Comparison of ENCODE assay signal across 16 mouse cellular contexts in genomic region chr9:40331411-40332286, GRCm38 (mm10).
DNase-seq lines count a peak whose midpoint lies in the region; ATAC-seq and TF ChIP-seq lines count a peak whose summit lies in the region.
"Had no signal": no experiment of that assay in that cellular context is flagged by ENCODE, and none has a peak within 500 bp of the region (broad histone marks: within the 10 kb centered on the region; RNA-seq: fewer than 3 reads in every experiment).

No protein-coding gene starts in this region.

- DNase-seq in forebrain, embryonic 14.5 days (ENCODE audit: low spot score) = no peak
- no peak for DNase-seq in forebrain, postnatal 0 days
- no peak for DNase-seq in kidney, postnatal 10 days
- DNase-seq in brain, adult 2 months (ENCODE audit: low read depth, low spot score) = peak; percentile 70
- peak; percentile 58 to 59 for DNase-seq in cerebellum, postnatal 14 days
- no peak for DNase-seq in frontal cortex, adult 2 months (ENCODE audit: extremely low spot score in 1 of 2, low spot score in 1 of 2)
- DNase-seq: B cell, adult 2 months; liver, embryonic 13.5 days; thymus, postnatal 25 days had no signal

- no peak for TF ChIP-seq CTCF in forebrain, postnatal 0 days (IDR thresholded peaks at IDR 0.05; ENCODE audit: low read depth)

- H3K27ac ChIP-seq in forebrain, embryonic 14.5 days (ENCODE audit: low read depth, low read length) = peak overlapping the region; percentile 6; the same call in 1 of the 2 replicates
- H3K27ac ChIP-seq in forebrain, postnatal 0 days (ENCODE audit: low read depth, low read length) = no peak overlapping the region
- no peak overlapping the region for H3K27ac ChIP-seq in kidney, embryonic 16.5 days (ENCODE audit: low read length)
- H3K27ac ChIP-seq: heart, embryonic 15.5 days; hindbrain, embryonic 10.5 days; kidney, embryonic 15.5 days; liver, embryonic 13.5 days; midbrain, embryonic 15.5 days had no signal

- no peak overlapping the region for H3K9ac ChIP-seq in forebrain, embryonic 14.5 days (ENCODE audit: low read length)
- no peak overlapping the region for H3K9ac ChIP-seq in forebrain, postnatal 0 days
- H3K9ac ChIP-seq in kidney, embryonic 16.5 days (replicated peaks; ENCODE audit: low read length) = no peak overlapping the region
- H3K9ac ChIP-seq: heart, embryonic 15.5 days; kidney, embryonic 15.5 days; liver, embryonic 13.5 days; midbrain, embryonic 15.5 days had no signal

- H3K4me2 ChIP-seq in forebrain, embryonic 14.5 days (ENCODE audit: low read length) = no peak overlapping the region
- no peak overlapping the region for H3K4me2 ChIP-seq in forebrain, postnatal 0 days (ENCODE audit: low read depth)
- H3K4me2 ChIP-seq in kidney, embryonic 16.5 days (replicated peaks; ENCODE audit: low read depth, low read length) = no peak overlapping the region
- H3K4me2 ChIP-seq: heart, embryonic 15.5 days; kidney, embryonic 15.5 days; liver, embryonic 13.5 days; midbrain, embryonic 15.5 days had no signal

- peaks cover 3% of the 10 kb centered on the region for H3K4me1 ChIP-seq in forebrain, embryonic 14.5 days (ENCODE audit: control insufficient read depth, insufficient read depth, low read length)
- H3K4me1 ChIP-seq in forebrain, postnatal 0 days (ENCODE audit: insufficient read depth) = peaks cover 9% of the 10 kb centered on the region; the same call in 1 of the 2 replicates
- H3K4me1 ChIP-seq in kidney, embryonic 16.5 days (ENCODE audit: insufficient read depth, low read length) = peaks cover 6% of the 10 kb centered on the region; the same call in 1 of the 2 replicates
- H3K4me1 ChIP-seq: liver, embryonic 13.5 days had no signal

- no peaks in the 10 kb centered on the region for H3K9me3 ChIP-seq in forebrain, embryonic 14.5 days (replicated peaks; ENCODE audit: control insufficient read depth, low read length)
- H3K9me3 ChIP-seq in forebrain, postnatal 0 days (ENCODE audit: low read length) = no peaks in the 10 kb centered on the region
- H3K9me3 ChIP-seq in kidney, embryonic 16.5 days (ENCODE audit: low read length) = no peaks in the 10 kb centered on the region
- H3K9me3 ChIP-seq: heart, embryonic 15.5 days; hindbrain, embryonic 10.5 days; kidney, embryonic 15.5 days; liver, embryonic 13.5 days; megakaryocyte, embryonic 14.5 days; midbrain, embryonic 15.5 days had no signal

- no peak for ATAC-seq in forebrain, embryonic 14.5 days
- no peak for ATAC-seq in forebrain, postnatal 0 days
- ATAC-seq in kidney, embryonic 16.5 days (ENCODE audit: low FRiP score, low TSS enrichment) = 0 out of 2 replicates have a peak, but pooled peaks have one; percentile 4
- no peak for ATAC-seq in monocyte, adult 5-6 weeks (replicated peaks; ENCODE audit: insufficient number of reproducible peaks, low FRiP score, low TSS enrichment, poor library complexity, severe bottlenecking)

- peaks cover 5% of the 10 kb centered on the region; the same call in 1 of the 2 replicates for H3K36me3 ChIP-seq in forebrain, embryonic 14.5 days (ENCODE audit: control insufficient read depth, insufficient read depth, low read length)
- H3K36me3 ChIP-seq in forebrain, postnatal 0 days (ENCODE audit: insufficient read depth) = peaks cover 41% of the 10 kb centered on the region
- no peaks in the 10 kb centered on the region for H3K36me3 ChIP-seq in kidney, embryonic 16.5 days (ENCODE audit: insufficient read depth, low read length)
- H3K36me3 ChIP-seq: heart, embryonic 15.5 days; hindbrain, embryonic 10.5 days; liver, embryonic 13.5 days had no signal

- no peak overlapping the region for H3K4me3 ChIP-seq in forebrain, embryonic 14.5 days (ENCODE audit: low read depth, low read length)
- no peak overlapping the region for H3K4me3 ChIP-seq in forebrain, postnatal 0 days (ENCODE audit: low read depth, low read length)
- no peak overlapping the region for H3K4me3 ChIP-seq in kidney, embryonic 16.5 days (ENCODE audit: low read length)
- H3K4me3 ChIP-seq: heart, embryonic 15.5 days; hindbrain, embryonic 10.5 days; kidney, embryonic 15.5 days; liver, embryonic 13.5 days; megakaryocyte, embryonic 14.5 days; midbrain, embryonic 15.5 days had no signal

- no peaks in the 10 kb centered on the region for H3K27me3 ChIP-seq in forebrain, embryonic 14.5 days (replicated peaks; ENCODE audit: control insufficient read depth, insufficient read depth, low read length)
- no peaks in the 10 kb centered on the region for H3K27me3 ChIP-seq in forebrain, postnatal 0 days (ENCODE audit: insufficient read depth, low read length)
- no peaks in the 10 kb centered on the region for H3K27me3 ChIP-seq in kidney, embryonic 16.5 days (ENCODE audit: insufficient read depth, low read length)
- H3K27me3 ChIP-seq: heart, embryonic 15.5 days; kidney, embryonic 15.5 days; liver, embryonic 13.5 days; megakaryocyte, embryonic 14.5 days; midbrain, embryonic 15.5 days had no signal

- WGBS in forebrain, embryonic 14.5 days = 87% methylated on average over 15 of the region's 15 CpGs
- 83% methylated on average over 15 of the region's 15 CpGs for WGBS in forebrain, postnatal 0 days
- 88% methylated on average over 15 of the region's 15 CpGs for WGBS in kidney, embryonic 16.5 days

Comparison
In these comparisons a context has a peak if more than half of its experiments do, and no peak if none do; other contexts are left out.
1. DNase-seq: peak in brain, adult 2 months (single experiment) and cerebellum, postnatal 14 days (2 of 2); none in forebrain, embryonic 14.5 days (single experiment), forebrain, postnatal 0 days (single experiment), kidney, postnatal 10 days (single experiment) and frontal cortex, adult 2 months (0 of 2).